Mouse (Mus musculus): ENCODE measurements at regions not wholly inside any gene's neighbourhood (a gene's known extent, or its start where the extent isn't known, plus 50 kb on each side); places are given as distances from the start of the nearest gene placed in this dataset.
A peak's percentile ranks its signal among the peaks of the same experiment; 100 is the strongest.

GRCm38 (mm10) chrX:167069075-167069474, 140.0 kb downstream of the Tmsb4x start:
- DNase-seq (ENCODE audit: low spot score) (no peak), ATAC-seq (replicated peaks; ENCODE audit: low FRiP score) (no peak)
- H3K4me2 ChIP-seq (ENCODE audit: low read depth, low read length, severe bottlenecking): no peak overlapping the region
- H3K4me1 ChIP-seq (replicated peaks; ENCODE audit: control insufficient read depth, insufficient read depth, low read length): no peaks in the 10 kb centered on the region
- H3K4me3 ChIP-seq (ENCODE audit: low read depth, low read length): no peak overlapping the region
- no peak overlapping the region for H3K9ac ChIP-seq (ENCODE audit: low read length)
- no peaks in the 10 kb centered on the region for H3K36me3 ChIP-seq (ENCODE audit: control insufficient read depth, insufficient read depth, low read length)
- H3K9me3 ChIP-seq (ENCODE audit: control insufficient read depth, low read length): no peaks in the 10 kb centered on the region
- 74% methylated on average over 2 of the region's 2 CpGs for WGBS
- no peak overlapping the region for H3K27ac ChIP-seq (ENCODE audit: low read depth, low read length)
- peaks cover 9% of the 10 kb centered on the region; the same call in 1 of the 2 replicates for H3K27me3 ChIP-seq (ENCODE audit: control insufficient read depth, insufficient read depth, low read length)

GRCm38 (mm10) chrX:167067918-167068317, 141.2 kb downstream of the Tmsb4x start:
- Histone ChIP-seq H3K36me3 (ENCODE audit: control insufficient read depth, insufficient read depth, low read length) (no peaks in the 10 kb centered on the region), H3K9me3 (ENCODE audit: control insufficient read depth, low read length) (no peaks in the 10 kb centered on the region), H3K4me1 (replicated peaks; ENCODE audit: control insufficient read depth, insufficient read depth, low read length) (no peaks in the 10 kb centered on the region), H3K27me3 (ENCODE audit: control insufficient read depth, insufficient read depth, low read length) (peaks cover 10% of the 10 kb centered on the region; the same call in 1 of the 2 replicates), H3K27ac (ENCODE audit: low read depth, low read length) (no peak overlapping the region), H3K4me3 (ENCODE audit: low read depth, low read length) (no peak overlapping the region), H3K9ac (ENCODE audit: low read length) (no peak overlapping the region), H3K4me2 (ENCODE audit: low read depth, low read length, severe bottlenecking) (no peak overlapping the region)
- WGBS: 74% methylated on average over 3 of the region's 3 CpGs
- ATAC-seq (replicated peaks; ENCODE audit: low FRiP score): no peak
- no peak for DNase-seq (ENCODE audit: low spot score)

DNA sequence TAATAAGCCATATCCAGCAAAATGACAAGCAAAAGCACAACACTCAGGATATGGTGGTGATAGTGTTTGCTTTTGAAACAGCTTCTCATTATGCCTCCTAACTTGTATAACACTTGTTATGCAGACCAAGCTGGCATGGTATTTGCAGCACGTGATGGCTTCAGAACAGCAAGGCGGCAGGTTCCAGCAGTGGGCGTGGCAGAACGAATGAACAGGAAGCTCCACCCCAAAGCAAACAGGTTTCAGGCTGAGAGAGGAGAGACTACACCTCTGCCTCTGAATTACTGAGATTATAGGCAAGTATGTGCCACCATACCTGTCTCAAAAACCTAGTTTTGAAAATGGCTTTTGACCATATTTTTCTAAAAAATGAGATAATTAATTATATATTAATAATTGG, 145.2 kb downstream of the Tmsb4x start:
- 55% methylated on average over 4 of the region's 4 CpGs for WGBS

DNA sequence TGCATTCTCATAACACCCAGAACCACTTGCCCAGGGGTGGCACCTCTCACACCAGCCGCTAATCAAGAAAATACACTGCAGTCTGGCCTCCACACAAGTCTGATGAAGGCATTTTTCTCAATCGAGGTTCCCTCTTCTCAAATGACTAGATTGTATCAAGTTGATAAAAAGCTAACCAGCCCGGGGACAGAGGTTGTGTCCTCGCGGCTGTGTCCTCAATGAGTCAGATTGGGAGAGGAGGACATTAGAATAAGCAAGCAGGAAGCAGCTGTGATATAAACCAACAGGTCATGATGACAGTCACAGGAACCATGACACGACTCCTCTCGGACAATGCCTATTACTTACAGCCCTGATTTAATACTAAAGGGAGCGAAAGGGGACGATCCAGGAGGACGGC, 156.7 kb downstream of the Tmsb4x start:
- no peaks in the 10 kb centered on the region; the same call in 1 of the 2 replicates for H3K4me1 ChIP-seq (replicated peaks; ENCODE audit: control insufficient read depth, insufficient read depth, low read length)
- peaks cover 8% of the 10 kb centered on the region for H3K27me3 ChIP-seq (ENCODE audit: control insufficient read depth, insufficient read depth, low read length)
- ATAC-seq (replicated peaks; ENCODE audit: low FRiP score) (no peak), DNase-seq (ENCODE audit: low spot score) (no peak)
- no peaks in the 10 kb centered on the region for H3K9me3 ChIP-seq (ENCODE audit: control insufficient read depth, low read length)
- H3K36me3 ChIP-seq (ENCODE audit: control insufficient read depth, insufficient read depth, low read length): no peaks in the 10 kb centered on the region
- WGBS: 78% methylated on average over 10 of the region's 10 CpGs
- no peak overlapping the region for H3K9ac ChIP-seq (ENCODE audit: low read length)
- H3K4me3 ChIP-seq (ENCODE audit: low read depth, low read length): no peak overlapping the region
- no peak overlapping the region for H3K4me2 ChIP-seq (ENCODE audit: low read depth, low read length, severe bottlenecking)
- H3K27ac ChIP-seq (ENCODE audit: low read depth, low read length): no peak overlapping the region

More for the DNA sequence above, 145.2 kb downstream of the Tmsb4x start:
- H3K4me3 ChIP-seq (ENCODE audit: low read depth, low read length): no peak overlapping the region
- DNase-seq (ENCODE audit: low spot score): no peak
- no peak overlapping the region for H3K9ac ChIP-seq (ENCODE audit: low read length)
- no peaks in the 10 kb centered on the region for H3K9me3 ChIP-seq (ENCODE audit: control insufficient read depth, low read length)
- H3K36me3 ChIP-seq (ENCODE audit: control insufficient read depth, insufficient read depth, low read length): no peaks in the 10 kb centered on the region
- no peak overlapping the region for H3K4me2 ChIP-seq (ENCODE audit: low read depth, low read length, severe bottlenecking)
- H3K27ac ChIP-seq (ENCODE audit: low read depth, low read length): no peak overlapping the region
- no peaks in the 10 kb centered on the region for H3K4me1 ChIP-seq (replicated peaks; ENCODE audit: control insufficient read depth, insufficient read depth, low read length)
- ATAC-seq (replicated peaks; ENCODE audit: low FRiP score): no peak
- H3K27me3 ChIP-seq (ENCODE audit: control insufficient read depth, insufficient read depth, low read length): peaks cover 8% of the 10 kb centered on the region

GRCm38 (mm10) chrX:167050066-167050465, 159.0 kb downstream of the Tmsb4x start:
- ATAC-seq (replicated peaks; ENCODE audit: low FRiP score): no peak
- peaks cover 8% of the 10 kb centered on the region for H3K27me3 ChIP-seq (ENCODE audit: control insufficient read depth, insufficient read depth, low read length)
- H3K27ac ChIP-seq (ENCODE audit: low read depth, low read length): no peak overlapping the region
- no peaks in the 10 kb centered on the region for H3K36me3 ChIP-seq (ENCODE audit: control insufficient read depth, insufficient read depth, low read length)
- 72% methylated on average over 4 of the region's 4 CpGs for WGBS
- no peak overlapping the region for H3K4me2 ChIP-seq (ENCODE audit: low read depth, low read length, severe bottlenecking)
- no peak for DNase-seq (ENCODE audit: low spot score)
- no peak overlapping the region for H3K4me3 ChIP-seq (ENCODE audit: low read depth, low read length)
- H3K9ac ChIP-seq (ENCODE audit: low read length): no peak overlapping the region
- no peaks in the 10 kb centered on the region for H3K9me3 ChIP-seq (ENCODE audit: control insufficient read depth, low read length)
- H3K4me1 ChIP-seq (replicated peaks; ENCODE audit: control insufficient read depth, insufficient read depth, low read length): no peaks in the 10 kb centered on the region; the same call in 1 of the 2 replicates

GRCm38 (mm10) chrX:167049191-167049968, 159.7 kb downstream of the Tmsb4x start:
- Histone ChIP-seq H3K4me2 (ENCODE audit: low read depth, low read length, severe bottlenecking) (no peak overlapping the region), H3K36me3 (ENCODE audit: control insufficient read depth, insufficient read depth, low read length) (no peaks in the 10 kb centered on the region), H3K4me1 (replicated peaks; ENCODE audit: control insufficient read depth, insufficient read depth, low read length) (no peaks in the 10 kb centered on the region; the same call in 1 of the 2 replicates), H3K9ac (ENCODE audit: low read length) (no peak overlapping the region), H3K4me3 (ENCODE audit: low read depth, low read length) (no peak overlapping the region), H3K27ac (ENCODE audit: low read depth, low read length) (no peak overlapping the region), H3K9me3 (ENCODE audit: control insufficient read depth, low read length) (no peaks in the 10 kb centered on the region), H3K27me3 (ENCODE audit: control insufficient read depth, insufficient read depth, low read length) (peaks cover 10% of the 10 kb centered on the region)
- 84% methylated on average over 5 of the region's 5 CpGs for WGBS
- ATAC-seq (replicated peaks; ENCODE audit: low FRiP score) (peak; percentile 46; the same call in 1 of the 2 replicates), DNase-seq (ENCODE audit: low spot score) (no peak)

DNA sequence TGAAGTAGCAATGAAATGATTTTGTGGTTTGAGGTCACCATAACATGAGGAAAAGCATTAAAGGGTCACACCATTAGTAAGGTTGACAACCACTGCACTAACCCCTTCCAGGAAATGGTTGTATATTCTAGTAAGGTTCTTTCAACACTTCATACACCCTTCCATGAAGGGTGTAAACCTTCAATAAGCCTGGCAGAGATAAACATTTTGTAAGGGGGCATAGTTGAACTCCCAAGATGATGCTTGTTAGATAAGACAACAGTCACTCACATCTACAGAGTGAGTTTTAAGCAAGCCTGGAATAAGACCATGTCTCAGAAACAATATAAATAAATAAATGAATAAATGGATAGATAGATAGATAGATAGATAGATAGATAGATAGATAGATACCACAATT, 171.1 kb downstream of the Tmsb4x start:
- DNase-seq (ENCODE audit: low spot score) (no peak), ATAC-seq (replicated peaks; ENCODE audit: low FRiP score) (no peak)
- Histone ChIP-seq H3K36me3 (ENCODE audit: control insufficient read depth, insufficient read depth, low read length) (no peaks in the 10 kb centered on the region), H3K9ac (ENCODE audit: low read length) (no peak overlapping the region), H3K4me2 (ENCODE audit: low read depth, low read length, severe bottlenecking) (no peak overlapping the region), H3K27me3 (ENCODE audit: control insufficient read depth, insufficient read depth, low read length) (peaks cover 6% of the 10 kb centered on the region), H3K4me3 (ENCODE audit: low read depth, low read length) (no peak overlapping the region), H3K9me3 (ENCODE audit: control insufficient read depth, low read length) (no peaks in the 10 kb centered on the region), H3K4me1 (replicated peaks; ENCODE audit: control insufficient read depth, insufficient read depth, low read length) (no peaks in the 10 kb centered on the region), H3K27ac (ENCODE audit: low read depth, low read length) (no peak overlapping the region)

GRCm38 (mm10) chrX:167036355-167036754, 172.8 kb downstream of the Tmsb4x start:
- DNase-seq (ENCODE audit: low spot score) (no peak), ATAC-seq (replicated peaks; ENCODE audit: low FRiP score) (no peak)
- Histone ChIP-seq H3K27ac (ENCODE audit: low read depth, low read length) (no peak overlapping the region), H3K9me3 (ENCODE audit: control insufficient read depth, low read length) (no peaks in the 10 kb centered on the region), H3K4me2 (ENCODE audit: low read depth, low read length, severe bottlenecking) (no peak overlapping the region), H3K36me3 (ENCODE audit: control insufficient read depth, insufficient read depth, low read length) (no peaks in the 10 kb centered on the region), H3K27me3 (ENCODE audit: control insufficient read depth, insufficient read depth, low read length) (peaks cover 6% of the 10 kb centered on the region), H3K4me1 (replicated peaks; ENCODE audit: control insufficient read depth, insufficient read depth, low read length) (no peaks in the 10 kb centered on the region), H3K9ac (ENCODE audit: low read length) (no peak overlapping the region), H3K4me3 (ENCODE audit: low read depth, low read length) (no peak overlapping the region)
- 61% methylated on average over 1 of the region's 1 CpGs for WGBS

DNA sequence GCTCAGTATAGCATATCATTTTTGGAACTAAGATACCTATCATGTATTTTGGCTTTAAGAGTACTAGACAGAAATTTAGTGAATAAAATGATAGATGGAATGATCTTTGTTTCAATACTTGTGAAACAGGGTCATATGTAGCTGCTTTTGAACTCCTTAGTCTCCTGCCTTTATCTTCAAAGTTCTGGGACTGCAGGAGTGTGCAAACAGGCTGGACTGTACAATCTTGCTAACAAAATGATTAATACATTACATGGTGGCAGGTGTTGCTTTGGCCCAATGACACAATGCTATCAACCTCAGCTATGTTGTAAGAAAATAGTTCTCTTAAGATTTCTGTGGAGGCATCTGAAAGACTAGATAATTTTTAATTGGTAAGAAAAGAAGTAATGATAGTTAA, 173.5 kb downstream of the Tmsb4x start:
- Histone ChIP-seq H3K27me3 (ENCODE audit: control insufficient read depth, insufficient read depth, low read length) (peaks cover 5% of the 10 kb centered on the region), H3K4me3 (ENCODE audit: low read depth, low read length) (no peak overlapping the region), H3K9me3 (ENCODE audit: control insufficient read depth, low read length) (no peaks in the 10 kb centered on the region), H3K9ac (ENCODE audit: low read length) (no peak overlapping the region), H3K4me1 (replicated peaks; ENCODE audit: control insufficient read depth, insufficient read depth, low read length) (no peaks in the 10 kb centered on the region), H3K4me2 (ENCODE audit: low read depth, low read length, severe bottlenecking) (no peak overlapping the region), H3K36me3 (ENCODE audit: control insufficient read depth, insufficient read depth, low read length) (no peaks in the 10 kb centered on the region), H3K27ac (ENCODE audit: low read depth, low read length) (no peak overlapping the region)
- no peak for DNase-seq (ENCODE audit: low spot score)
- no peak for ATAC-seq (replicated peaks; ENCODE audit: low FRiP score)

Measured in forebrain, embryonic 11.5 days (tissue).